Mouse (Mus musculus) liver, postnatal 0 days (tissue): ENCODE results near the gene Mthfd1l.

Source experiments
- CTCF ChIP-seq: sonication (generic); IDR thresholded peaks from 2 replicates; pipeline ENCODE4 v1.5.1; 2016; ENCODE audit warnings: antibody characterized with exemption, low read depth
- EP300 ChIP-seq: IDR thresholded peaks from 2 replicates; pipeline ENCODE4 v1.6.1; 2016; ENCODE audit warnings: antibody characterized with exemption, low read depth, mild to moderate bottlenecking

DNA sequence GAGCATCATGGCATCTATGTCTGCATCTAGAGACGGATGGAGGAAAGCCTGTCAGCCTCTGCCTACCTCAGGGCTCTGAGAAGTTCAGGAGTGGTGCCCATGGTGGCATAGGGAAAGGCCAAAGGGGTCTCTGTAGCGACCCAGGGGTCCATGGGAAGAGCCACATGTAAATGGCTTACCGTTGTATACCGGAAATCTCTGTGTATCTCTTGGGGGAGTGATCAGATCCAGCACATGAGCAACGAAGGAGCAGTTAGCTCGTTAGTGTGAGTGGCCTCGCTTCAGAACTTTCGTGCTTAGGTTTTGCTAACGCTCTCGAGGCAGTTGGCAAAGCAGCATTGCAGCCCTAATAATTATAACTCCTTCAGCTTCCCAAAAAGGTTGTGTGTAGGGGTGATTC is 169.9 kb downstream of the Mthfd1l start:
- TF ChIP-seq CTCF: no peak
- TF ChIP-seq EP300: no peak
